Mouse (Mus musculus) neural tube, embryonic 14.5 days (tissue): ENCODE measurements at regions not wholly inside any gene's neighbourhood (a gene's known extent, or its start where the extent isn't known, plus 50 kb on each side); places are given as distances from the start of the nearest gene placed in this dataset.

ENCODE experiments used
- ATAC-seq: fragments of 200-750 bp; cut with Nextera tagmentation; 2 replicates; pipeline ENCODE4 v1.8.0; 2017; ENCODE audit warnings: low read depth, mild to moderate bottlenecking, moderate TSS enrichment, moderate library complexity
- H3K27ac ChIP-seq: fragments of 300-500 bp; sonication (generic); 2 replicates; pipeline ENCODE4 v1.5.1; 2014; ENCODE audit warnings: low read depth, mild to moderate bottlenecking, control low read depth, low read length, moderate library complexity, mixed read lengths
- H3K27me3 ChIP-seq: fragments of 300-500 bp; sonication (generic); 2 replicates; pipeline ENCODE4 v1.6.1; 2014; ENCODE audit warnings: low read length; ENCODE audit not compliant: control insufficient read depth, insufficient read depth
- H3K36me3 ChIP-seq: fragments of 300-500 bp; sonication (generic); 2 replicates; pipeline ENCODE4 v1.6.1; 2014; ENCODE audit warnings: low read length, mixed read lengths; ENCODE audit not compliant: control insufficient read depth, insufficient read depth
- H3K4me1 ChIP-seq: fragments of 300-500 bp; sonication (generic); 2 replicates; pipeline ENCODE4 v1.6.1; 2014; ENCODE audit warnings: low read length; ENCODE audit not compliant: control insufficient read depth, insufficient read depth
- H3K4me2 ChIP-seq: fragments of 300-500 bp; sonication (generic); 2 replicates; pipeline ENCODE4 v1.6.1; 2014; ENCODE audit warnings: mild to moderate bottlenecking, low read depth, low read length, control low read depth
- H3K4me3 ChIP-seq: fragments of 300-500 bp; sonication (generic); 2 replicates; pipeline ENCODE4 v1.5.1; 2014; ENCODE audit warnings: low read depth, low read length, control low read depth, mixed read lengths
- H3K9ac ChIP-seq: fragments of 300-500 bp; sonication (generic); replicated peaks from 2 replicates; pipeline ENCODE4 v1.6.1; 2014; ENCODE audit warnings: low read depth, mild to moderate bottlenecking, control low read depth, low read length, mixed read lengths
- H3K9me3 ChIP-seq: fragments of 300-500 bp; sonication (generic); 2 replicates; pipeline ENCODE4 v1.6.1; 2016; ENCODE audit warnings: low read length; ENCODE audit not compliant: control insufficient read depth
- WGBS: fragments of 180-500 bp; shearing (Covaris S2); extraction: QIAGEN DNeasy Blood & Tissue Kit; methylation state at CpG from one replicate; pipeline ENCODE4 v1.1.7; 2014; 5-methylcytosine and 5-hydroxymethylcytosine counted together

- Histone ChIP-seq H3K4me1 (no peaks in the 10 kb centered on the region), H3K4me2 (no peak overlapping the region), H3K36me3 (no peaks in the 10 kb centered on the region), H3K27me3 (no peaks in the 10 kb centered on the region), H3K4me3 (no peak overlapping the region), H3K9ac (no peak overlapping the region), H3K9me3 (no peaks in the 10 kb centered on the region), H3K27ac (no peak overlapping the region)
- ATAC-seq, result no peak
- 95% methylated on average over 1 of the region's 1 CpGs for WGBS
Measured at GRCm38 (mm10) chr15:61787046-61787445, 864.2 kb upstream of the A1bg start.

- Histone ChIP-seq H3K9me3 (no peaks in the 10 kb centered on the region), H3K27me3 (no peaks in the 10 kb centered on the region), H3K27ac (no peak overlapping the region), H3K4me1 (no peaks in the 10 kb centered on the region), H3K4me3 (no peak overlapping the region), H3K36me3 (no peaks in the 10 kb centered on the region), H3K4me2 (no peak overlapping the region), H3K9ac (no peak overlapping the region)
- ATAC-seq, result no peak
- WGBS, result 88% methylated on average over 2 of the region's 2 CpGs
Measured at GRCm38 (mm10) chr15:61781531-61781930, 858.7 kb upstream of the A1bg start.

GRCm38 (mm10) chr15:61772996-61773395, 850.2 kb upstream of the A1bg start:
- Histone ChIP-seq H3K4me1 (no peaks in the 10 kb centered on the region), H3K9ac (no peak overlapping the region), H3K27ac (no peak overlapping the region), H3K4me2 (no peak overlapping the region), H3K27me3 (no peaks in the 10 kb centered on the region), H3K36me3 (no peaks in the 10 kb centered on the region), H3K4me3 (no peak overlapping the region), H3K9me3 (no peaks in the 10 kb centered on the region)
- WGBS, result 96% methylated on average over 4 of the region's 4 CpGs
- no peak for ATAC-seq

- Histone ChIP-seq H3K9me3 (no peaks in the 10 kb centered on the region), H3K36me3 (no peaks in the 10 kb centered on the region), H3K4me1 (no peaks in the 10 kb centered on the region), H3K27ac (no peak overlapping the region), H3K27me3 (no peaks in the 10 kb centered on the region), H3K4me2 (no peak overlapping the region), H3K4me3 (no peak overlapping the region), H3K9ac (no peak overlapping the region)
- 70% methylated on average over 14 of the region's 14 CpGs for WGBS
- ATAC-seq, result no peak
Measured at GRCm38 (mm10) chr15:61770721-61771542, 848.1 kb upstream of the A1bg start.

- Histone ChIP-seq H3K27me3 (no peaks in the 10 kb centered on the region), H3K4me1 (no peaks in the 10 kb centered on the region), H3K9me3 (no peaks in the 10 kb centered on the region), H3K4me3 (no peak overlapping the region), H3K4me2 (no peak overlapping the region), H3K27ac (no peak overlapping the region), H3K36me3 (no peaks in the 10 kb centered on the region), H3K9ac (no peak overlapping the region)
- no peak for ATAC-seq
- WGBS, result 56% methylated on average over 2 of the region's 2 CpGs
Measured at GRCm38 (mm10) chr15:61766544-61767094, 843.8 kb upstream of the A1bg start.

GRCm38 (mm10) chr15:61753802-61754201, 831.0 kb upstream of the A1bg start:
- Histone ChIP-seq H3K9me3 (no peaks in the 10 kb centered on the region), H3K9ac (no peak overlapping the region), H3K27ac (no peak overlapping the region), H3K36me3 (no peaks in the 10 kb centered on the region), H3K4me1 (no peaks in the 10 kb centered on the region), H3K4me3 (no peak overlapping the region), H3K4me2 (no peak overlapping the region), H3K27me3 (no peaks in the 10 kb centered on the region)
- 95% methylated on average over 2 of the region's 2 CpGs for WGBS
- no peak for ATAC-seq

GRCm38 (mm10) chr15:61723696-61724095, 800.9 kb upstream of the A1bg start:
- ATAC-seq, result no peak
- Histone ChIP-seq H3K9me3 (no peaks in the 10 kb centered on the region), H3K4me3 (no peak overlapping the region), H3K9ac (no peak overlapping the region), H3K36me3 (no peaks in the 10 kb centered on the region), H3K4me1 (no peaks in the 10 kb centered on the region), H3K27me3 (no peaks in the 10 kb centered on the region), H3K4me2 (no peak overlapping the region), H3K27ac (no peak overlapping the region)
- WGBS, result 68% methylated on average over 1 of the region's 1 CpGs

GRCm38 (mm10) chr15:61718486-61718885, 795.7 kb upstream of the A1bg start:
- Histone ChIP-seq H3K36me3 (no peaks in the 10 kb centered on the region), H3K9ac (no peak overlapping the region), H3K4me3 (no peak overlapping the region), H3K27me3 (no peaks in the 10 kb centered on the region), H3K9me3 (no peaks in the 10 kb centered on the region), H3K4me1 (no peaks in the 10 kb centered on the region), H3K4me2 (no peak overlapping the region), H3K27ac (no peak overlapping the region)
- ATAC-seq, result no peak

GRCm38 (mm10) chr15:61717216-61717615, 794.4 kb upstream of the A1bg start:
- no peaks in the 10 kb centered on the region for H3K36me3 ChIP-seq
- no peak overlapping the region for H3K27ac ChIP-seq
- no peaks in the 10 kb centered on the region for H3K9me3 ChIP-seq
- no peak overlapping the region for H3K9ac ChIP-seq
- H3K4me3 ChIP-seq, result no peak overlapping the region
- no peaks in the 10 kb centered on the region for H3K27me3 ChIP-seq
- no peak for ATAC-seq
- H3K4me2 ChIP-seq, result no peak overlapping the region
- H3K4me1 ChIP-seq, result no peaks in the 10 kb centered on the region
- WGBS, result 76% methylated on average over 1 of the region's 1 CpGs
